Mouse (Mus musculus) T-helper 17 cell (primary cell): ENCODE results near the gene Usp48.

Experiments
- in situ Hi-C, 2 experiments: fragments of 300-600 bp; cut with MboI, MseI; formaldehyde crosslinking; loops; 1 replicate in 1 of 2; 2 replicates in 1 of 2; pipeline ENCODE4 v1.15.1; 2025; ENCODE audit warnings: high pct_unique_total_duplicates in 2 of 2

Usp48 gene

GRCm38 (mm10) chr4:137682961-137683453, 89.5 kb downstream of the Usp48 start:
- in situ Hi-C loops, result loop anchor here in 1 of 2 experiments (5.0 kb wide), 1 partner anchor 154 kb away; no protein-coding TSS in a partner anchor

- in situ Hi-C loops, result loop anchor here in 1 of 2 experiments (5.0 kb wide), 1 partner anchor 152 kb away; no protein-coding TSS in a partner anchor
Measured at GRCm38 (mm10) chr4:137684830-137685343, 91.3 kb downstream of the Usp48 start.

GRCm38 (mm10) chr4:137686303-137686702, 92.7 kb downstream of the Usp48 start:
- in situ Hi-C loops, result no loop called here

- in situ Hi-C loops, result no loop called here
Measured at GRCm38 (mm10) chr4:137687234-137687825, 93.8 kb downstream of the Usp48 start.

- in situ Hi-C loops, result no loop called here
Measured at GRCm38 (mm10) chr4:137692107-137692902, 98.8 kb downstream of the Usp48 start.

- in situ Hi-C loops, result no loop called here
Measured at GRCm38 (mm10) chr4:137695300-137695699, 101.7 kb downstream of the Usp48 start.

GRCm38 (mm10) chr4:137695900-137696299, 102.3 kb downstream of the Usp48 start:
- in situ Hi-C loops, result no loop called here

- in situ Hi-C loops, result no loop called here
Measured at GRCm38 (mm10) chr4:137697156-137697885, 103.8 kb downstream of the Usp48 start.

GRCm38 (mm10) chr4:137698076-137698985, 104.8 kb downstream of the Usp48 start:
- in situ Hi-C loops, result no loop called here

GRCm38 (mm10) chr4:137699264-137700211, 106.0 kb downstream of the Usp48 start:
- in situ Hi-C loops, result no loop called here

GRCm38 (mm10) chr4:137700960-137701359, 107.4 kb downstream of the Usp48 start:
- in situ Hi-C loops, result no loop called here

- in situ Hi-C loops, result no loop called here
Measured at GRCm38 (mm10) chr4:137703077-137703476, 109.5 kb downstream of the Usp48 start.

GRCm38 (mm10) chr4:137704561-137704960, 111.0 kb downstream of the Usp48 start:
- in situ Hi-C loops, result no loop called here

- in situ Hi-C loops, result no loop called here
Measured at GRCm38 (mm10) chr4:137705379-137705778, 111.8 kb downstream of the Usp48 start.

- in situ Hi-C loops, result no loop called here
Measured at GRCm38 (mm10) chr4:137706510-137706909, 113.0 kb downstream of the Usp48 start.

GRCm38 (mm10) chr4:137707216-137707990, 113.8 kb downstream of the Usp48 start:
- in situ Hi-C loops, result no loop called here
